Mouse (Mus musculus) 416B (cell line): ENCODE results near the gene Elovl2.
"Not testable (repeated sequence)": the region's sequence is repeated elsewhere in the genome, so short reads cannot be mapped to it uniquely, and the experiment has no call there.

ENCODE experiments used
- DNase-seq: peaks from one replicate; pipeline ENCODE4 v3.0.0; 2011; ENCODE audit warnings: low read depth

Gene Elovl2

GRCm38 (mm10) chr13:41235181-41235580, 15.0 kb upstream of the Elovl2 start:
- DNase-seq, result no peak

- DNase-seq, result no peak
These were observed 13.0 kb upstream of the Elovl2 start for GRCm38 (mm10) chr13:41233241-41233640.

DNA sequence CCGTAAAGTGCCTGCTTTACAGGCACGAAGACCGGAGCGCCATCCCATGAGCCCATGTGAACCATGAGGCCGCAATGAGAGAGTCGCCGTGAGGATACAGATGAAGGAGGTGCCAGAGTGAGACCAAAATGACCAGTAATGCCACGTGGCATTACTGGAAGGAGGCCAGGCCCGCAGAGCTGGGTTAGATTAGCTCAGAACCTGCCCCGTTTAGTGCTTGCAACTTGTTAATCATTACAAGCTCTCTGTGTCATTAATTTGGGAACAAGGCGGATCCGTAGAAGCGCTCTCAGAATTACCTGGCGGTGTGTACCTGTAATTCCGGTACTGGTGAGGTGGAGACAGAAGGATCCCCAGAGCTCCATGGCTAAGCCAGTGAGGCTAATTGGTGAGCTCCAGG, 12.0 kb upstream of the Elovl2 start:
- DNase-seq, result no peak

GRCm38 (mm10) chr13:41231389-41231983, 11.3 kb upstream of the Elovl2 start:
- no peak for DNase-seq

DNA sequence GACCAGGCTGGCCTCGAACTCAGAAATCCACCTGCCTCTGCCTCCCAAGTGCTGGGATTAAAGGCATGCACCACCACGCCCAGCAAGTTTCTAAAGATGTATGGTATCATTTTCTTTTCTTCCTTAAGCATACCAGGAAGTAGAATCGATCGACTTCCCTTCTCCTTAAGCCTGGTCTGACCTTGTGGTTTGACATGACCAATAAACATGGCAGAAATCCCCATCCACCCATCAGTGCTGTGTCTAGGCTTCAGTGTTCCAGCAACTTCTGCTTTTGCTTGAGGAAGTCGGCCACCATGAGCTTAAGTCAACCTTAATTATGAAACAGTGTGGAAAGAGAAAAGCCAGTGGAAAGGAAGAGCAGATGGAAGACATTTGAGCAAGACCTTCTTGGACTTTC, 10.1 kb upstream of the Elovl2 start:
- DNase-seq, result peak; percentile 82

- DNase-seq, result no peak
These were observed 7.9 kb upstream of the Elovl2 start for GRCm38 (mm10) chr13:41228060-41228459.

DNA sequence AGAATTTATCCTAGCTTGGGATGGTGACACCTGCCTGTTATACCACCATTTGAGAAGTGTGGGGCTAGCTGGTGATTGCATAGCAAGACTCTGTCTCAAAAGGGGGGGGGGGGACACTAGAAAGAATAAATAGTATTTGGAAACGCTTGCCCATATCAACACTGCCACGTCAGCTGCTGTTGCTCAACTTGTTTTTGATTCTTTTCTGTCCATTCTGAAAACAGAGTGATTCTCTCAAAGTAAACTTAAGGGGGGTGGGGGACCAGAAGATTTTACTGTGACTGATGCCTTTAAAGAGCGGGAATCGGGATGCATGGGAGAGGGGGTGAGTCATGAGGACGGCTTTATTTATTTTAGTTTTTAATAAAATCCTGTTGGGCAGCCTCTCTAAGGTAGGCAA, 6.3 kb upstream of the Elovl2 start:
- no peak for DNase-seq

GRCm38 (mm10) chr13:41219687-41220303, 410 bp downstream of the Elovl2 start:
- DNase-seq, result no peak

DNA sequence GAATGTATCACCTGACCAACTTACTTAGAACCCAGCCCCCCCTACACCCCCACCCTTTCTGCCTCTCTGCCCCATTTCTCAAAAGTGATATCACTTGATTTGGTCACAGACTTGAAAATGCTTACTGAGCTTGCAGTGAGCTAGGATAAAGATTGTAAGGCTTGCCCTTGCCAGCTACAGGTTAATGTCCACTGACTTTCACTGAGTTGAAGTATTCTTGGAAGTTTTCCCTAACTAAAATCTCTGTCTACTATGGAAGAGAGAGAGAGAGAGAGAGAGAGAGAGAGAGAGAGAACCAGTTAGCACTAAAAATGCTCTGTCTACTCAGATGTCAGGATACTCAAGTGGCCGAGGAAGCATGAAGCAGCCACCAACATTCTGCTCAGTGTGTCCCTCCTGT, 1.1 kb downstream of the Elovl2 start:
- no peak for DNase-seq

GRCm38 (mm10) chr13:41216236-41216635, 4.0 kb downstream of the Elovl2 start:
- no peak for DNase-seq

DNA sequence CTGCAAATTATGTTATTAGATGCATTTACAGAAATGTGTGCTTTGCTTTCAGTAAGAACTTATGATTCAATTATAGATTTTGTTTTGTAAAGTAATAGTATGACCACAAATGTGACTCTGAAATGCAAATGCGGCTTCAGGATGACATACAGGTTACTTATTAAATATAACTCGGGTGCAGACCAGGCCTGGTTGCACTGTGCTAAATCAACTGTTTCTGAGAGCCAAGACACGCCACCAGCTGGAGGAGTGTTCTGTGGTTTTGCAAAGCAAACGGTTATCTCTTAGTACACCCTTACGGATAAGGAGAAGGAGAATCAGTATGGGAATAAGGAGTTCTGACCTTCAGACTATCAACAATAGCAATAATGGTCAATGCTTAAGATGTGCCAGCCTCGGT, 4.5 kb downstream of the Elovl2 start:
- no peak for DNase-seq

GRCm38 (mm10) chr13:41212558-41213322, 7.5 kb downstream of the Elovl2 start:
- DNase-seq, result no peak

- DNase-seq, result no peak
These were observed 8.9 kb downstream of the Elovl2 start for GRCm38 (mm10) chr13:41211276-41211675.

DNA sequence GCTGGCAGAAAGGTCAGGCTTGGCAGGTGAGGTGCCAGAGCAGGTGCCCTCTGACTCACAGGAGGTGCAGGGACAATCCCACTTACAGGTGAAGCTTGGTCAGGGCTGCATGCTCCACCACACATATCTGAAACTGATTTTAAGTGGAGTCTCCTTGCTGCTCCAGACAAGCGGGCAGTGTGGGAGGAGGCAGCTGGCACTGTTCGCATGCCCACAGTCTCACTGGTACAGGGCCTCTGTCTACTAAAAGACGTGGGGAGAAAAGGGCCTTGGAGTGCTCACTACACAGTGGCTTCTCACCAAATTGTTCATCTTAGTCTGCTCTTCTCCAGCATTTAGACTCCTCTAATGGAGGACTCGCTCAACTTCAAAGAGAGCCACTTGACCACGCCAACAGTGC, 14.0 kb downstream of the Elovl2 start:
- no peak for DNase-seq

DNA sequence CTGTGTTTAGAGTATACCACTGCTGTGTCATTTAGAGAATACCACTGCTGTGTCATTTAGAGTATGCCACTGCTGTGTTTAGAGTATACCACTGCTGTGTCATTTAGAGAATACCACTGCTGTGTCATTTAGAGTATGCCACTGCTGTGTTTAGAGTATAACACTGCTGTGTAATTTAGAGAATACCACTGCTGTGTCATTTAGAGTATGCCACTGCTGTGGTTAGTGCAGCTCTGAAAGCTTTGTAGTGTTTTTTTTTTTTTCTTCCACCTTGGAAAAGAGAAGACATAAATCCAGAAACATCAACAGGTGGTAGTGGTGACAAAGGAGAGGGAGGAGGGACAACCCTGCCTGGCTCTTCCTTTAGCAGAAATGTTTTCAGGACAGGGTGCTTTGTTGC, 14.6 kb downstream of the Elovl2 start:
- not testable (repeated sequence) for DNase-seq

- no peak for DNase-seq
These were observed 16.5 kb downstream of the Elovl2 start for GRCm38 (mm10) chr13:41203691-41204090.

- DNase-seq, result no peak
These were observed 16.9 kb downstream of the Elovl2 start for GRCm38 (mm10) chr13:41203289-41203688.

DNA sequence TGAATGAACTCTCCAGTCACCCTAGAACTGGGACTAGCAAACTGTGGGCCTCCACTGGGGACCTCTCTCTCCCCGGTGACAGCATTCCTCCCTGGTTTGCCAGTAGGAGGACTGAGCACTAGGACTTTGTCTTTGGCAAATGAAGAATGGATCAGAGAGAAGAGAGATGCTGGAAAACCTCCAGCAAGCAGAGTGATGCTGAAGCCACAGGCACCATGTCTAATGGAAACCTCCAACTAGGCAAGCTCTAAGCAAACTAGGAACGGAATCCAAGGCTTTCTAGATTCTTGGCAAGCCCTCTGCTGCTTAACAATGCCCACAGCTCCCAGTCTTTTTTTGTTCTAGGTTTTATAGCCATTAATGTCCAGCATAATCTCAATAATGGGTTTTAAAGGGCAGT, 19.3 kb downstream of the Elovl2 start:
- no peak for DNase-seq

GRCm38 (mm10) chr13:41195640-41196333, 24.4 kb downstream of the Elovl2 start:
- no peak for DNase-seq

DNA sequence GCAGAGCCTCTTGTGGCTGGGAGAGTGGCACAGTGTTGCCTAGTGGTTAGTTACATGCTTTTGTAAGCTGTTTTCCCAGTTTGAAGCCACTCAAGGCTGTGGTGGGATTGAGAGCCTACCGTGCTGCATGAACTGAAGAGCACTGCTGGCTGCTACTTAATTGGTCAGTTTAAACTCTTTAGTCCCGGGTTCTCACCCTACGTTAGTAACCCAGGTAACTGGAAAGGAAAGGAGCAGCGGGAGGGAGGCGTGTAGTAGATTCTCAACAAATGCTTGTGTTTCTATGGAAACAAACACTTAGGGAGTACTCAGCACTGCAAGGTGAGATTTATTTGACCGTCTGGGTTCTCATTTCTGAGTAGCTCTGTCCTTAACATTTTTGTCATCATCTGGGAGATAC, 32.3 kb downstream of the Elovl2 start:
- no peak for DNase-seq

GRCm38 (mm10) chr13:41158426-41158825, 61.8 kb downstream of the Elovl2 start:
- DNase-seq, result no peak

GRCm38 (mm10) chr13:41153146-41153545, 67.1 kb downstream of the Elovl2 start:
- DNase-seq, result no peak

DNA sequence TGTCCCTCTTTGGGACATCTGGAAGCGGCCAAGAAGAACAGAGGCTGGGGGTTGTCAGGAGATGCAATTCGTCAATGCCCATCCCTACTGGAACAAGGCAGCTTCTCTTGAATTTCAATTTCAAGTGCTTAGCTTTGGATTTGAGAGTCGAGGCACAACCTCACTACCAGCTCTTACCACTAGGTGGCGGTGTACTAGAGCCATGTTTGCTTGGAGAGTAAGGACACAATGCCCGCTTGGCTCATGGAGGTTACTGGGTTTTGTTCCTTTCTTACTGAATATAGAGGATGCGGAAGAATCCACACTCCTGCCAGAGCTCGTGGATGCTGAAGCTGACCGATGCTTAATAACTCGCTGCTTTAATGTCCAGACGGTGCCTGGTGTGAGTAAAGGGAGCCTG, 73.9 kb downstream of the Elovl2 start:
- peak; percentile 72 for DNase-seq
